Mouse (Mus musculus): ENCODE data around the gene Dqx1.

Gene Dqx1

DNA sequence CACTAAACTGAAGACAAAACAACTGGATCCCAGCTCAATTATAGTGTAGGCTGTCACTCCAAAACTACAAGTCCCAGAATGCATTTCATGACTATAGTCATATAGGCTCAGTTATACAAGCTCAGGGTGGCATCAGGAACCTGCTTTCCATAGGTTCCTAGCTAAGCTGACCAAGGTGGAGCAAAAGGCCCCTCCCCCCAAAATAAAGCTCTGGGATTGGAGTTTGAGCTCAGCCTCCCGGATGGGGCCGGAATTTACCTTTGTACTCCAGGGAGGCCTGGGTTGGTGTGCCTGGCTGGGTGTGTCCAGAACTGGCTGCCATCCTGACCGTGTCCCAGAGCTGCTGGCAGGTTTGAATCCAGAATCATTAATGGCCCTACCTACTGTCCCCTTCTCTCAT is at the start of gene Dqx1:
Dqx1 (plus strand) TSS at position 55 of the 400 bp plus-strand sequence.
- peak; percentile 86 for DNase-seq

- DNase-seq, result no peak
Measured at GRCm38 (mm10) chr6:83008659-83009058, 49.0 kb upstream of the Dqx1 start.

- DNase-seq, result no peak
Measured at GRCm38 (mm10) chr6:83010010-83010409, 47.6 kb upstream of the Dqx1 start.

- no peak for DNase-seq
Measured at GRCm38 (mm10) chr6:83011255-83011654, 46.4 kb upstream of the Dqx1 start.

DNA sequence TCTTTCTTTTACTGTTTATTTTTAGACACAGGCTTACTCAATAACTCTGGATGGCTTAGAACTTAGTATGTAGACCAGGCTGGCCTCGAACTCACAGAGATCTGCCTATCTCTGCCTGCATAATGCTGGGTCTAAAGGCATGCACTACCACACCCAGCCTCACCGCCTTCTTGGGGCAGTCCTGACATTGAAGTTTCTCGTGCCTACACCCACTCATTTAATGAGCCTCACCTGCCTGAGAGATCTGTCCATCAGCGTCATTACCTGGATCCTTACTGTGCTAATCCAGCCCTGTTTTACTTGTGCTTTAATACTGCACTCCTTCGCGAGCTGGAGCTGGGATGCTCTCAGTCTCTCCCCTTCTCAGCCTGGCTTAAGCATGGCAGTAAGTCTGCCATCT is 45.9 kb upstream of the Dqx1 start:
- no peak for DNase-seq

- no peak for DNase-seq
Measured at GRCm38 (mm10) chr6:83013444-83013843, 44.2 kb upstream of the Dqx1 start.

GRCm38 (mm10) chr6:83014482-83015466 is 42.9 kb upstream of the Dqx1 start:
- no peak for DNase-seq

GRCm38 (mm10) chr6:83015749-83016148 is 41.9 kb upstream of the Dqx1 start:
- DNase-seq, result no peak

- no peak for DNase-seq
Measured at GRCm38 (mm10) chr6:83017190-83017589, 40.5 kb upstream of the Dqx1 start.

GRCm38 (mm10) chr6:83019044-83019443 is 38.6 kb upstream of the Dqx1 start:
- DNase-seq, result no peak

DNA sequence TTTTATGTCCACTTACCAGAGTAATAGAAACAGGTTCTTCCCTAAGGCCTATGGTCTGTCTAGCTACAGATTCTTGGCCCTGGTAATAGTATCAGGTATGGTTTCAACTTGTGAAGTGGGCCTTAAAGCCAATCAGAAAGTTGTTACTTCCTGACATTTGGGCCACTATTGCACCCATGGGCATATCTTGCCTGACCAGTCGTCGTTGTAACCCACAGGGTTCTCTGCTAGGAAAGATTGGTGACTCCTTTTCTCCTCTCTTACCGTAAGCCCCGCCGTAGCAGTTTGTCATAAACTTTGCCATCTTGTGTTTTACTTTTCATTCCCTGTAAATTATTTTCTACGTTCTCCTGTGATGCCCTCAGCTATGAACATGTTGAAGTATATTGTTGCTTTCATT is 37.5 kb upstream of the Dqx1 start:
- no peak for DNase-seq

DNA sequence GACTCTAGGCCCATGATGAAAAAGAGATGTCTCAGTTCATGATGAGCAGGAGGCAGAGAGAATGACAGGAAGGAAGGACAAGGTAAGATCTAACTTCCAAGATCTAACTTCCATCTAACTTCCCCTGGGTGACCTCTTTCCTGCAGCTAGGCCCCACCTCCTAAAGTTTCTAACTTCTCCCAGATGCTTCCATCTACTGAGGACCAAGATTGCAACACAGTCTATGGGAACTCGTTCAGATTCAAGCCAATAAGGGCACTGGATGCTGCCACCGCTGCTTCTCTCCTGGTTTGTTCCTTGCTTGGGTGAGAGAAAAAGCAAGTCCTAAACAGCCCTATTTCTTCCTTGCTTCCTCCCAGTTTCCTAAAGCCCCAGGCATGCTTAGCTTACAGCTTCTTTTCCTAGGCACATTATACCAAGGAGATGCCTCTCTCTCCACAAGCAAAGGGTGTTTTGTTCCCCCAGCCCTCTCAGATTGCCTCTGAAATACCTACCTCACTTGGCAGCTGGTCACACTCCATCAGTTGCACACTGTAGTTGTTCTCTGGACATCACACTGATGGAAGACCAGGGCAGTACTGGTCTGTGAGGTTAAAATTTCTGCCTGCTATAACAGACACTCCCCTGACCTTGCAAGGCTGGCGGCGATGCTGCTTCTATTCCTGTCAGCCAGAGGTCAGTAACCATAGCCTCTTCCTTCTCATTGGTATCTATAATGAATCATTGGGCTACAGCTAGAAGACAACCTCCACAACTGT is 36.6 kb upstream of the Dqx1 start:
- DNase-seq, result no peak

GRCm38 (mm10) chr6:83023008-83023407 is 34.6 kb upstream of the Dqx1 start:
- DNase-seq, result no peak

DNA sequence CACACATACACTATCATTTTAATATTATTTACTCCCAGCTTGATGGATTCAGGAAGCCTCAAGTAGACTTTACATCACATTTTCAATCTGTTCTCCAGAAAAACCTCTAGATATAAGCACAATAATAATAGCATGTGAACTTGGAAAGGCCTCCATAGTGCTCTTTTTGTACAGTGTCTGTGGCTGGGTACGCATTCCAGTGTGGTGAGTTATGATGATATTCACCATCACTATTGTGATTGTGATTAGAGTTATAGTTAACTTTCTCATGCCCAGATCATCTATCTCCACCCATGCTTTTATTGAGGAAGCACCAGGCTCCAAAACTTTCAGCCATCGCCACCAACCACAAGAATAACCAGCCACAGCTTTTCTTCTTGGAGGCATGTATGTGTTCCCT is 33.9 kb upstream of the Dqx1 start:
- DNase-seq, result no peak

- no peak for DNase-seq
Measured at GRCm38 (mm10) chr6:83024421-83024820, 33.2 kb upstream of the Dqx1 start.

DNA sequence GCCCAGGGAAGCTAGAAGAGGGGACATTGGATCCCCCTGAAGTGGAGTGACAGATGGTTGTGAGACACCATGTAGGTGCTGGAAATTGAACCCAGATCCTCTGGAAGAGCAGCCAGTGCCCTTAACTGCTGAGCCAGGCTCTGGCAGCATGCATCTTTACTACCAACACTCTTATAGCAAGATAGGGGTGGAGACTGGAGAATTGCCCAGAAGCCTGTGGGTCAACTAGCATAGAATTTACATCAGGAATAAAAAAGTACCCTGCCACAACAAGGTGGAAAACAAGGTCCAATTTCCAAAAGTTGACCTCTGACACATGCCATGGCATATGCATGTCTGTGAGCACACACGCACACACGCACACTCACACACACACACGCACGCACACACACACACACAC is 32.4 kb upstream of the Dqx1 start:
- DNase-seq, result no peak

DNA sequence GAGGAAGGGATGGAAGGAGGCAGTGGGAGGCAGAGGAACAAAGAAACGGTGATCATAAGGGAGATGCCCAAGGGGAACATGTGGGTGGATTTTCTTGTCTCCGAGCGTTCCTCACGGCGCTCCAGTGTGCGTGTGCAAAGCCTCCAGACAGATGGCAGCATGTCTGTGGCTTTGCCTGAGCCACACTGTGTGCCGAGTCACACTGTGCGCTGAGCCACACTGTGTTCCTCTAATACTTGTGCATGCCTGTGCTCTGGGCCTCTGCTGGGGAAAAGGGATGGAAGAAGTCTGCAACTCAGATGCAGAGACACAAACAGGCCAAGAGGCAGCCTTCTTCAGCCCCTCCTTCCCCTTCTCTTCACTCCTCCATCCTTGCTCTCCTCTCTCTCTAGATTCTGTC is 30.4 kb upstream of the Dqx1 start:
- DNase-seq, result no peak

- no peak for DNase-seq
Measured at GRCm38 (mm10) chr6:83027706-83028105, 29.9 kb upstream of the Dqx1 start.

- no peak for DNase-seq
Measured at GRCm38 (mm10) chr6:83029777-83030176, 27.9 kb upstream of the Dqx1 start.

DNA sequence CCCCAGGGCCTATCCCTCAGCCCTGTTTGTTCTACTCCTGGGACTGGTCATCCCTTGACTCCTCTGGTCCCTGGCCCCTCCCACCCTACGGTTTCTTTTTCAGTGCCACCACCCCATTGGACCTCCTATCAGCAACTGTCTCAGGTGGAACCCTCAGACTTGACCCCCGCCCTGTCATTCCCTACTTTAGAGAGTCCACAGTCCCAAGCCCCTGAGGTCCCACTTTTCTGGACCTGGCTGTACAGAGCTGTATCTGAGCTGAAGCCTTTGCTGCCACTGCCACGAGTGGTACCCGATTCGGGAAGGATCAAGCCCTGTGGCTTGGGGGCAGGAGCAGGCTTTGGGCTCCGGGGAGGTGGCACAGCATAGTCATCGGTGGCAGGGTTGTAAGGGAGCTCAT is 26.5 kb upstream of the Dqx1 start:
- DNase-seq, result no peak

GRCm38 (mm10) chr6:83031921-83032590 is 25.6 kb upstream of the Dqx1 start:
- DNase-seq, result no peak

GRCm38 (mm10) chr6:83032769-83033191 is 24.9 kb upstream of the Dqx1 start:
- DNase-seq, result no peak
